Mouse (Mus musculus): ENCODE data around the gene Dyrk1a.
A peak's percentile ranks its signal among the peaks of the same experiment; 100 is the strongest.
"Not testable (repeated sequence)": the region's sequence is repeated elsewhere in the genome, so short reads cannot be mapped to it uniquely, and the experiment has no call there.

Gene Dyrk1a

GRCm38 (mm10) chr16:94632424-94632963 is 62.7 kb downstream of the Dyrk1a start:
- DNase-seq (ENCODE audit: low read depth, low spot score): no peak

GRCm38 (mm10) chr16:94633012-94633411 is 63.2 kb downstream of the Dyrk1a start:
- no peak for DNase-seq (ENCODE audit: low read depth, low spot score)

- DNase-seq (ENCODE audit: low read depth, low spot score): no peak
Observed at GRCm38 (mm10) chr16:94637423-94637822, 67.6 kb downstream of the Dyrk1a start.

GRCm38 (mm10) chr16:94641799-94642198 is 72.0 kb downstream of the Dyrk1a start:
- no peak for DNase-seq (ENCODE audit: low read depth, low spot score)

GRCm38 (mm10) chr16:94647153-94647552 is 77.3 kb downstream of the Dyrk1a start:
- DNase-seq (ENCODE audit: low read depth, low spot score): no peak

- DNase-seq (ENCODE audit: low read depth, low spot score): no peak
Observed at GRCm38 (mm10) chr16:94647925-94648324, 78.1 kb downstream of the Dyrk1a start.

GRCm38 (mm10) chr16:94649861-94650260 is 80.1 kb downstream of the Dyrk1a start:
- DNase-seq (ENCODE audit: low read depth, low spot score): no peak

GRCm38 (mm10) chr16:94652091-94652713 is 82.4 kb downstream of the Dyrk1a start:
- DNase-seq (ENCODE audit: low read depth, low spot score): no peak

- DNase-seq (ENCODE audit: low read depth, low spot score): no peak
Observed at GRCm38 (mm10) chr16:94655083-94655482, 85.3 kb downstream of the Dyrk1a start.

GRCm38 (mm10) chr16:94656891-94657290 is 87.1 kb downstream of the Dyrk1a start:
- no peak for DNase-seq (ENCODE audit: low read depth, low spot score)

- DNase-seq (ENCODE audit: low read depth, low spot score): no peak
Observed at GRCm38 (mm10) chr16:94659394-94659793, 89.6 kb downstream of the Dyrk1a start.

GRCm38 (mm10) chr16:94660221-94660620 is 90.4 kb downstream of the Dyrk1a start:
- DNase-seq (ENCODE audit: low read depth, low spot score): no peak

- DNase-seq (ENCODE audit: low read depth, low spot score): no peak
Observed at GRCm38 (mm10) chr16:94667557-94667956, 97.7 kb downstream of the Dyrk1a start.

- DNase-seq (ENCODE audit: low read depth, low spot score): no peak
Observed at GRCm38 (mm10) chr16:94671313-94671712, 101.5 kb downstream of the Dyrk1a start.

- no peak for DNase-seq (ENCODE audit: low read depth, low spot score)
Observed at GRCm38 (mm10) chr16:94680924-94681323, 111.1 kb downstream of the Dyrk1a start.

GRCm38 (mm10) chr16:94681760-94682159 is 112.0 kb downstream of the Dyrk1a start:
- no peak for DNase-seq (ENCODE audit: low read depth, low spot score)

- no peak for DNase-seq (ENCODE audit: low read depth, low spot score)
Observed at GRCm38 (mm10) chr16:94683960-94684359, 114.2 kb downstream of the Dyrk1a start.

- no peak for DNase-seq (ENCODE audit: low read depth, low spot score)
Observed at GRCm38 (mm10) chr16:94693687-94694305, 124.0 kb downstream of the Dyrk1a start.

GRCm38 (mm10) chr16:94697553-94697952 is 127.7 kb downstream of the Dyrk1a start:
- DNase-seq (ENCODE audit: low read depth, low spot score): no peak

GRCm38 (mm10) chr16:94698234-94698633 is 128.4 kb downstream of the Dyrk1a start:
- DNase-seq (ENCODE audit: low read depth, low spot score): not testable (repeated sequence)

- DNase-seq (ENCODE audit: low read depth, low spot score): no peak
Observed at GRCm38 (mm10) chr16:94701141-94701540, 131.3 kb downstream of the Dyrk1a start.

- no peak for DNase-seq (ENCODE audit: low read depth, low spot score)
Observed at GRCm38 (mm10) chr16:94701971-94702370, 132.2 kb downstream of the Dyrk1a start.

- peak; percentile 66 for DNase-seq (ENCODE audit: low read depth, low spot score)
Observed at GRCm38 (mm10) chr16:94713480-94714094, 143.8 kb downstream of the Dyrk1a start.
